Mouse (Mus musculus) thymus, postnatal 0 days (tissue): ENCODE results near the gene Mmp7. TPM values are rescaled to one million over a fixed set of nuclear protein-coding genes. Genes with fewer than 3 reads are reported as not detected.

Experiments used
- DNase-seq: peaks from one replicate; pipeline ENCODE4 v3.0.0-alpha.2; 2015; ENCODE audit warnings: low spot score
- polyA plus RNA-seq: library from polyadenylated mRNA; unstranded; fragments of >200 nt; fragmentation: Nextera tagmentation; extraction: Ambion mirVana; gene quantifications from 2 replicates; pipeline ENCODE4 v1.2.1, GENCODE M21; 2015

Gene Mmp7
- polyA plus RNA-seq, 1 experiment from 2014 or later = 0.38 TPM

- no peak for DNase-seq
Measured at GRCm38 (mm10) chr9:7742696-7743095, 50.8 kb downstream of the Mmp7 start.

DNA sequence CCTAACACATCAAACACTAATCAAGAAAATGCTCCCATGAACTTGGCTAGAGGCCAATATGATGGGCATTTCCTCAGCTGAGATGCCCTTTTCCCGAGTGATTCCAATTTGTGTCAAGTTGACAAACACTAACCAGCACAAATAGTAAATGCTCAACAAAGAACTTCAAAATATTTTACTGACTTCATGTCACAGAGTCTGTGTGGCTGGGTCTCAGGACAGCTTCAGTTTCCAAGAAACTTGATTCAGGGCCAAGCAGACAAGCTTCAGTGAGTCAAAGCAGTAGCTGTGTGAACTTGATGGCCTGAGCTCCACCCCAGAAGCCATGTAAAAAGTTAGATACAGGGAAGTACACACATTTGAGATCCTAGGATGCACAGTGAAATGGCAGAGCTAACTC, 52.3 kb downstream of the Mmp7 start:
- no peak for DNase-seq

DNA sequence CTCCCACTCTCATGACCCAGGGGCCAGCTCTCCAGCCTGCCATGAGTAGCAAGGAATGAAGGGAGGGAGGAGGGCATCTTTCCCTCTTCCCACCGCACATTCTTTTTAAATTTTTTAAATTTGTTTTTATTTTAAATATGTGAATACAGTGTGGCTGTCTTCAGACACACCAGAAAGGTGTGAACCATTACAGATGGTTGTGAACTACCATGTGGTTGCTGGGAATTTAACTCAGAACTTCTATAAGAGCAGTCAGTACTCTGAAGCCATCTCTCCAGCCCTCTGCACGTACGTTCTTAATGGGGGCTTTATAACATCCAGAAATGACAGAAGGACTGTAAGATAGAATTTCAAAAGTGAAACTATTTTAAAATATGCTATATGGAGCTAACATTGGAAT, 57.0 kb downstream of the Mmp7 start:
- DNase-seq = no peak

Other genes starting within 250 kb of the Mmp7 start
- 0.18 and 0.26 TPM in 2 replicates for gene Mmp3, start 246.3 kb upstream of the Mmp7 start, polyA plus RNA-seq
- 0.13 TPM in 1 of 2 replicates, not detected in the other for gene Mmp10, start 189.7 kb upstream of the Mmp7 start, polyA plus RNA-seq
- gene Mmp8, start 133.6 kb upstream of the Mmp7 start, polyA plus RNA-seq = 0.31 and 0.55 TPM in 2 replicates
- 0.21 and 0.34 TPM in 2 replicates for gene Mmp27, start 120.7 kb upstream of the Mmp7 start, polyA plus RNA-seq
- gene Mmp20, start 63.9 kb upstream of the Mmp7 start, polyA plus RNA-seq = 0.08 TPM in 2 replicates
- gene Tmem123, start 72.0 kb downstream of the Mmp7 start, polyA plus RNA-seq = 114 and 125 TPM in 2 replicates
- 60.0 and 60.6 TPM in 2 replicates for gene Birc2, start 145.0 kb downstream of the Mmp7 start, polyA plus RNA-seq
- 32.9 and 34.4 TPM in 2 replicates for gene Birc3, start 181.1 kb downstream of the Mmp7 start, polyA plus RNA-seq